Mouse (Mus musculus): Measurements from ENCODE around the gene Tmem184b. TPM values are rescaled to one million over a fixed set of nuclear protein-coding genes. Genes with fewer than 3 reads are reported as not detected.
A peak's percentile ranks its signal among the peaks of the same experiment; 100 is the strongest.

Gene Tmem184b
- total RNA-seq, 2 experiments from 2014 or later, result 57.2 to 67.5 TPM

DNA sequence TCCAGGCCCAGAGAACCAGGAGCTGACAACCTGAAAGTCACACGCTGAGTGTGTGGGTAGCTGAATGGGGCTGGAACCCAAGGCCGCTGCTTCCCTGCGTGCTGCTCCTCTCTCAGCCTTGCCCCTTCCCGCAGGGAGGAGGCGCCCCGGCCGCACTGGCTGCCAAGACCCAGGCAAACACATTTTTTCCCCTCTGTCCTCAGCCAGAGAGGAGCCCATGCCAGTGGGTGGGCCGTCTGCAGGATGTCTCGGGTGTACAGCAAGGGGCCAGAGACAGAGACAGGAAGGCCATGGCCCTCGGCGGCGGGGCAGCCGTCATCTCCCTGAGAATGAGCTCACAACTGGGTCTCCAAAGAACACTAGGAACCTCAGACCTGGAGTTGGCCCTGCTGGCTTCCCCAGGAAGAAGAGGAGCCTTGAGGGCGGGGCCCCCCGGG, 52.0 kb downstream of the Tmem184b start:
- no peak for DNase-seq (ENCODE audit: low spot score in 2 of 2)
- intact Hi-C loops (cut with DNase I), result no loop called here

DNA sequence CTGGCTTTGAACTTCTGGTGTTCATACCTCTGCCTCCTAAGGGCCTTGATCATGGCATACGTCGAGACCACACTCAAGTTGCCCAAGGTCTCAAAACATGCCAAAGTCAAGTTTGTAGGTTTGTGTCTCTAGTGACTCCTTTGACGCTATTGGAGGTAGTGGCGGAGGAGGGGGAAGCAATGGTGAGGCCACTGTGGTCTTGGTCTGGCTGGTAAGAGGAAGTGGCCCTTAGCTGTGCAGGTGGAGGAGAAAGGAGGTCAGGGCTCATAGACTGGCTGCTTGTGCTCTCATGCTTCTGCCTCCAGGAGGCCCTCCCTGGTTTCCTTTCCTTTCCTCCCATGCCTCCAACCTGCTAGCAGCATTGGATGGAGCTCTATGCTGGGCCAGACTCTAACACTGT, 52.5 kb downstream of the Tmem184b start:
- intact Hi-C loops (cut with DNase I), result no loop called here

DNA sequence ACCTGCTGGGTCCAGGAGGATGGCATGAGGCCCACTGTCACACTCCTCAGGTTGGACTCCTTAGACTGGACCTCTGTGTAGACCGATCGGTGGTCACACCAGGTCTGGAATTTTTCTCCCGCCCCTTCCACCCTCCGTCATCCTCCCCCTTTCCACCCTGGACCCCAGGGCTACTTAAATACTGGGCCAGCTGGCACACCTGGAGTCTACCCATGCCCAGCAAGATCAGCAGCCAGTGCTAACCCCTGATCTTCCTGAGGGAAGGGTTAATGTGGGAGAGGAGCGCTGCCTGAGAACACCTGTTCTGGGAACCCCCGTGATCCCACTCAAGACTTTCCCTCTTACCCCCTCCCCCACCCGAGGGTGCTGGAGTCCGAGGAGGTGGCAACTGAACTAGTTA, 54.7 kb downstream of the Tmem184b start:
- no peak for DNase-seq (ENCODE audit: low spot score in 2 of 2)
- intact Hi-C loops (cut with DNase I), result no loop called here

More for the DNA sequence above, 52.5 kb downstream of the Tmem184b start:
- no peak for DNase-seq (ENCODE audit: low spot score in 2 of 2)

DNA sequence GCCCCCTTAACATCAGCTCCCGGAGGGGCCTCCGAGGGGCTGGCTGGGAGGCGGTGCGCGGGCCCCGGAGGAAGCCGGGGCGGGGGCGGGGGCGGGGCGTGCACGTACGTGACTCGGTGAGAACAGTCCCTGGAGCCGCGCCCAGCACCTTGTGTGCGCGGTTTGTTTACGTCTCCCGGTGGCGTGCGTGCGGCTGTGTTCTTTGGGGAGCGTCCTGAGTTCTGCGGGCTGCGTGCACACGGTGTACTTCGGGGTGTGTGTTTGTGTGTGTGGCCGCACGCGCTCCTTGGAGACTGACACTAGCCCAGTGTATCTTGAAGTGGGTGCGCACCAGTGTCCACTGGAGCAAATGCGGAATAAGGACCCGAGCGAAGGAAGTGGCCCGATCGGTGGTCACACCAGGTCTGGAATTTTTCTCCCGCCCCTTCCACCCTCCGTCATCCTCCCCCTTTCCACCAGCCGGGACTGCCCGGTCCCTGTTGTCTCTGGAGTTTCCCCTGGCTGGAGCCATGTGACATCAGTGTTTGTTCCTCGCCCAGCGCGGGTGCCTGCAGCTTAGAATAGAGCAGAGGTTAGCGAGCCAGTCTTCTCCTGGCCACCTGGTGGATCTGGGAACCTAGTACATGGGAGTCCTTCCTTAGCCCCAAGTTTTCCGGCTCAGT, 55.4 kb downstream of the Tmem184b start:
- no peak for DNase-seq (ENCODE audit: low spot score in 2 of 2)
- intact Hi-C loops (cut with DNase I), result no loop called here

DNA sequence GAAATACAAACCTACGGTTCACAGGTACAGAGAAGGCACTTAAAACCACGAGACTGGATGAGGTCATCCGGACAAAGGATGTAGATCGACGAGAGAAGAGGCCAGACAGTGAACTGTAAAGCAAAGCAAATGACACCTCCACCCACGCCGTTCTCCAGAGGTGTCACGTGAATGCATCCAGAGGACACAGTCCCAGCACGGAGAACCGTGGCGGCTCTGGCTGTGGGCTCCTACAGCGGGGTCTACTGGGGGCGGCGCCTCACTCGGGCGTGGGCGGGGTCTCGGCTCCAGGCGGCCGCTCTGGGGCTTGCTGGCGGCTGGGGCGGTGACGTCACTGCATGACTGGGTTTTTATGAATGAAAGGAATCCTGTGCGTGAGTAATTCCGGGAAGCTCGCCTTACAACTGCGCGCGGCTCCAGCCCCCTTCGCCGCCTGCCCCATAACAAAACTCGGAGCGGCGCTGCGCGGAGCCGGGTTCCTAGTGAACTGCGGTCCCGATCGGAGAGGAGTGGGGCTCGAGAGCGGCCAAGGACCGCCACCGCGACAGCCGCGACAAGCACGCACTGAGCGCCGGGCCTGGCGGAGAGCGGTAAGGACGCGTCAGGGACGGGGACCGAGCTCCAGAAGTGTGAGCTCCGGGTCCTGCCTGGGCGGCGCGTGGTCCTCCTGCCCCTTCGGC, 56.1 kb downstream of the Tmem184b start:
- DNase-seq (ENCODE audit: low spot score in 2 of 2), result peak; percentile 88 to 91
- intact Hi-C loops (cut with DNase I), result no loop called here

DNA sequence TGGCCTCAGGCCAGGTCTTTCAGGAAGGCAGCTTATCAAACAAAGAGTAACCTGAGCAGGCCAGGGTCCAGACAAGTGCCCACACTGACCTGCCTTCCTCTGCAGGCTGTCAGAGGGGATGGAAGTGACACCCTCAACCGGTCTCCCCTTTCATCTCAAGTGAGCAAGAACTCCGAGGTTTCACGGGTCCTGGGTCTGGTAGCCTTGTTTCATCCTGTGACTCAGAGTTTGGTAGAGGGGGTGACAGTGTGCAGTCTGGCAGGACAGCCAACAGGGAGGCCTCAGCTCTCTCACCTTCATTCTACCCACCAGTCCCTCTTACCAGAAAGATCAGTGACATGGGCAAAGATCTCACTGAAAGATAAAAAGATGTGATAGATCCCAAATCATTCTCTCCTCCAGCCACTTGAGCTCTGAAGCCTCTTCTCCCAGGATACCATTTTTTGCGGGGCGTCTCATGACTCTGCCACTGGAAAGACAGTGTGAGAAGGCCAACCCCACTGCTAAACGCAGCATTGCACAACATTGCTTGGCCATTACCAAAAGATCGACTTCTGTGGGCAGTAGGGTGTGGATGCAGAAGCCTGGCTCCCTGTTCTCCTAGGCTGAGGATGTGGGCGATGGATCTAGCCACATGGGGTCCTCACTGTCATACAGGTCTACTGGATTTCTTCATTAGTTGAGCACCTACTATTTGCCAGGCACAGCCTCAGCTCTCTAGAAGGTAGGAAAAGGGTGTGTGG, 57.1 kb downstream of the Tmem184b start, which contains the start of gene Maff:
Gene Maff (plus strand): TSS at position 571 of the 743 bp plus-strand sequence.
- intact Hi-C loops (cut with DNase I), result no loop called here
- DNase-seq (ENCODE audit: low spot score in 2 of 2), result no peak

DNA sequence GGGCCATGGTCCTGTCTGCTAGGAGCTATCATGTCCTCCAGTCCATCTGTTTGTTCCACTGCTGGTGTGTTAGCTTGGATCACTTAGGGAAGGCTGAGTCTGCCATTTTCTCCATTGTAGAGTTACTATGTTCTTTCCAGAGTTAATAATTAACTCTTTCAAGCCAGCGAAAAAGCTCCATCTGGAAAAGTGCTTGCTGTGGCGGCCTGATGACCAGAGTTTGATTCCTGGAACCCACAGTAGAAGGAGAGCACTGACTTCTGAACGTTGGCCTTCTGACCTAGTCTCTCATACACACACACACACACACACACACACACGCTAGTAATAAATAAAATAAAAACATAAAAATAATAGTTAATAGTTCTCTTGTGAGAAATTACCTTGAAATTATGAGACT, 58.7 kb downstream of the Tmem184b start:
- DNase-seq (ENCODE audit: low spot score in 2 of 2), result no peak
- intact Hi-C loops (cut with DNase I), result no loop called here

DNA sequence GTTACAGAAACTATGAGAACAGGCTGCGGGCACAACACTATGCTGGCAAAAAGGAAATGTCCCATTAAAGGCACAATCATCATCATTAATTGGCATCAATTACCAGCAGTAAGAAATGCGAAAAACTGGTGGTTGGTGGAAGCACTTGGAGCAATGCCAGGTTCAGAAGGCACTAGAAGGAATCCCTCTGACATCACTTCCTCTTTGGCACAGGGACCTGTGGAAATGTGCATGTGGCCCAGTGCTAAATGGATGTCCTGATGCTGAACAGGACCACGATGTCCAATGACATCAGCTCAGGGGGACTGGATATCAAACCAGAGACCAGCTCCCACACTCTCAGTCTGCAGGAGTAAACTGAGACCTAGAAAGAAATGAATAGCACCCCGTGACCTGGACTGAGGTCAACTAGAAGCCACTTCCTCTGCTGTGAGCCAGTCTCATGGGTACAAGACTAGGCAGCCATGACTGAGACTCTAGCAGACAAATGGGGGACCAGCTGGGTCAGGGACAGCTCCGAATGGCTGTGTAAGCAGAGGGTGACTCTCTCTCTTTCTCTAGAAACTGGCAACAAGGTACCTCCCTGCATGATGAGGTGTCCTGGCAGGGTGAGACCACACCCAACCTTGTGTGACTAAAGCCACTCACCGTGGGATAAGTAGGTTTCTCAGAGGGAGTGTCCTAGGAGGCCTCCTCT, 60.6 kb downstream of the Tmem184b start:
- no peak for DNase-seq (ENCODE audit: low spot score in 2 of 2)
- intact Hi-C loops (cut with DNase I), result no loop called here

DNA sequence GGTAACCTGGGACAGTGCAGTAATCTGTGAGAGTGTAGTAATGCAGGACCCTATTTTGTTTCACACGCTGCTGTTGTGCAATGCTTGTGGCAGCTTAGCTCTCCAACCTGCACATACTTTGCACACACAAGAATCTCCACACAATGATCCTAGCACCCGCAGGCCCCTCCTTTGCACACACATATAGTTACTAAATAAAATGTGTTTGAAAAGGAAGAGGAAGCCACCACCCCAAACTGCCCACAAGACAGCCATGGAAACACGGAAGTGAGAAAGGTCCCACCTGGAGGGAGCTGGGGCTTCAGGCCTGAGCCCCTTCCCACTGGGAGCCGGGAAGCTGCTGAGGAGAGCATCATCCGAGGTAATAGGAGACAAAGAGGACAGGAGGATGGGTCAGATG, 64.4 kb downstream of the Tmem184b start:
- intact Hi-C loops (cut with DNase I), result no loop called here
- DNase-seq (ENCODE audit: low spot score in 2 of 2), result no peak

DNA sequence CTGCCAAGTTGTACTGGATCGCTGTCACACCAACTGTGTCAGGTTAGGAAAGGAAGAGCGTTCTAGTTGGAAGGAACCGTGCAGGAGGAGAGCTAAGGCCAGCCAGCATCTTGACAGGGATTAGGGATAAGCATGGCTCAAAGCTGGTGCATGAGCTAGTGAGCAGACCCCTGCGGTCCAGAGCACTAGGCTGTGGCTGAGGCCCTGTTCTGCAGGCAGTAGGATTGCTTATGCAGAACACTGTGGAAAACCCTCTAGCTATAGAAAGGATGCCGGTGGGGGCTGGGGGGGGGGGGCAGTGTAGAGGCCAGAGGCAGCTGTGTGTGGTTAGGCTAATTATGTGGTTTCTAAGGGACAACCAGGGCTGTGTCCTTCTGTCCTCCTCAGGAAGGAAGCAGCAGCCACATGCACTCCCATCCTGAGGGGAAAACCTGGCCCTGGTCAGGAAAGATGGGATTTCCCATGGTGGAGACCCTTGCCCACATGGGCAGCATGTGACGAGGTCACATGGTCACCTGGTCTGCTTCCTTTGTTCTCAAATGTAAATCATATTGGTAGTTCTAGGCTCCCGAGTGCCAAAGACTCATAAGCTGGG, 68.2 kb downstream of the Tmem184b start:
- DNase-seq (ENCODE audit: low spot score in 2 of 2), result no peak
- intact Hi-C loops (cut with DNase I), result no loop called here

DNA sequence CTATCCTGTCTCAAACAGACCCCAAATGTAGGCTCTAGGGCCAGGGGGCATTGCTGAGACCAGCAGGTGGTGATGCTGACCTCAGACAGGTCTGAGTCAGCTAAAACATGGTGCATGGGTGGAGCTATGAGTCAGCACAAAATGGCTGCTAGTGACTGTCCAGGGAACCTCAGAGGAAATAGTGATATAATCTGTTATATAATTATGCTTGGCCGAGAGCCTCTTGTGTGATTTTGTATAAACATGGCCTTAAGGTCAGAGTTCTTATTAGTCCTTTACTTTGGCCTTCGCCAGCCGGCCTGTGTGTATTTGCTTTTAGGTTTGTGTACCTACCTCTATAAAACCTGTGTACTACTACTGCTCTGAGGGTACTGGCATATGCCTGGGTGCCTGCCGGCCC, 70.0 kb downstream of the Tmem184b start:
- intact Hi-C loops (cut with DNase I), result no loop called here
- no peak for DNase-seq (ENCODE audit: low spot score in 2 of 2)

DNA sequence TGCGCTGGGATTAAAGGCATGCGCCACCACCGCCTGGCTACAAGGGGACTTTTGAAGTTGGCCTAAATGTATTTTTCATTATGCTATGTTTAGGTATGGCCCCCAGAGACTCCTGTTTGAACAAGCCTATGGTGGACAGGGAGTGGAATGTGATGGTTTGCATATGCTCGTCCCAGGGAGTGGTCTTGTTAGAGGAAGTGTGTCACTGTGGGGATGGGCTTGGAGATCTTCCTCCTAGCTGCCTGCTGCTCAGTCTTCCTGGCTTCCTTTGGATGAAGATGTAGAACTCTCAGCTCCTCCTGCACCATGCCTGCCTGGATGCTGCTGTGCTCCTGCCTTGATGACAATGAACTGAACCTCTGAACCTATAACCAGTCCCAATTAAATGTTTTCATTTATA, 72.8 kb downstream of the Tmem184b start:
- intact Hi-C loops (cut with DNase I), result no loop called here

DNA sequence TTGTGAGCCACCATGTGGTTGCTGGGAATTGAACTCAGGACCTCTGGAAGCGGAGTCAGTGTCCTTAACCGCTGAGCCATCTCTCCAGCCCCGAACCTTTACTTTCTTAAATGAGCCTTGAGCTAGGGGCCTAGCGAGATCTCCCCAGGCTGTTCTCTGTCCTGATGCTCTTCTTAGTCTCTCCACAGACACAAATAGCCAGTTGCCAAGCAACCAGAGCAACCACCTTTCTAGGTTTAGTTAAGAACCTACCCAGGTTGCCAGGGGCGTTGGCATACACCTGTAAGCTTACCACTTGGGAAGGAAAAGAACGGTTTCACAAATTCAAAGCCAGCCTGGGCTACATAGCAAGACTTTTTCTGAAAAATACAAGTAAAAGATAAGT, 73.4 kb downstream of the Tmem184b start:
- intact Hi-C loops (cut with DNase I), result loop anchor here (2.0 kb wide), 1 partner anchor 87 kb away; no protein-coding TSS in a partner anchor

More for the DNA sequence above, 72.8 kb downstream of the Tmem184b start:
- no peak for DNase-seq (ENCODE audit: low spot score in 2 of 2)

DNA sequence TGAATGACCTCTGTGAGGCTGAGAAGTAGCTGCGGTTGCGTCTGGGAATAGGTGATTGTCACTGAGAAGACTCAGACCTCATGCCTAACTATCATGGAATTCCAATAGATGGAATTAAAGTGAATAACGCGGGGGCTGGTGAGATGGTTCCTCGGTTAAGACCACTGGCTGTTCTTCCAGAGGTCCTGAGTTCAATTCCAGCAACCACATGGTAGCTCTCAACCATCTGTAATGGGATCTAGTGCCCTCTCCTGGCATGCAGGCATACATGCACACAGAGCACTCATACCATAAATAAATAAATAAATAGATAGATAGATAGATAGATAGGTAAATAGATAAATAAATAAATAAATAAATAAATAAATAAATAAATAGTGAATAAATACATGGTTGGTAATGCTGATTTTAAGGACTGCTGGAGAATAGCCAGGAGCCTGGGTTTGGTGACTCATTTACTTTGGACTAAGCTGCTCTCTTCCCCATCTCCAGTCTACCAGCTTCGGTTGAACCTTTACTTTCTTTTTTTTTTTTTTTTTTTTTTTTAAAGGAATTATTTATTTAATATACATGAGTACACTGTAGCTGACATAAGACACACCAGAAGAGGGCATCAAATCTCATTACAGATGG, 73.9 kb downstream of the Tmem184b start:
- DNase-seq (ENCODE audit: low spot score in 2 of 2), result no peak
- intact Hi-C loops (cut with DNase I), result loop anchor here (2.0 kb wide), 1 partner anchor 87 kb away; no protein-coding TSS in a partner anchor

More for the DNA sequence above, 73.4 kb downstream of the Tmem184b start:
- DNase-seq (ENCODE audit: low spot score in 2 of 2), result no peak

DNA sequence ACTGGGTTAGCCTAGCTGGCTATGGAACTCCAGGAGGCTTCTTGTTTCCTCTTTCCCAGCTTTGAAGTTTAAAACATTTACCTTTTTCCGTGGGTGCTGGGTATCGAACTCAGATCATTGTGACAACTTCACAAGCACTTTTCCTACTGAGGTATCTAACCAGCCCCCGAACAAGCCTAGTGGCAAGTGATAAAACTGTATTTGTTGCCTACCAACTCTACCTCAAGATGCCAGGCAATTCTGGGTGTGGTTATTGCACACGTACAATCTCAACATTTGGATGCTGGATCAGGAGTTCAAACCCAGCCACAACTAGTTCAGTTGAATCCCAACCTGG, 74.5 kb downstream of the Tmem184b start:
- intact Hi-C loops (cut with DNase I), result loop anchor here (2.0 kb wide), 1 partner anchor 86 kb away; no protein-coding TSS in a partner anchor
- DNase-seq (ENCODE audit: low spot score in 2 of 2), result no peak

DNA sequence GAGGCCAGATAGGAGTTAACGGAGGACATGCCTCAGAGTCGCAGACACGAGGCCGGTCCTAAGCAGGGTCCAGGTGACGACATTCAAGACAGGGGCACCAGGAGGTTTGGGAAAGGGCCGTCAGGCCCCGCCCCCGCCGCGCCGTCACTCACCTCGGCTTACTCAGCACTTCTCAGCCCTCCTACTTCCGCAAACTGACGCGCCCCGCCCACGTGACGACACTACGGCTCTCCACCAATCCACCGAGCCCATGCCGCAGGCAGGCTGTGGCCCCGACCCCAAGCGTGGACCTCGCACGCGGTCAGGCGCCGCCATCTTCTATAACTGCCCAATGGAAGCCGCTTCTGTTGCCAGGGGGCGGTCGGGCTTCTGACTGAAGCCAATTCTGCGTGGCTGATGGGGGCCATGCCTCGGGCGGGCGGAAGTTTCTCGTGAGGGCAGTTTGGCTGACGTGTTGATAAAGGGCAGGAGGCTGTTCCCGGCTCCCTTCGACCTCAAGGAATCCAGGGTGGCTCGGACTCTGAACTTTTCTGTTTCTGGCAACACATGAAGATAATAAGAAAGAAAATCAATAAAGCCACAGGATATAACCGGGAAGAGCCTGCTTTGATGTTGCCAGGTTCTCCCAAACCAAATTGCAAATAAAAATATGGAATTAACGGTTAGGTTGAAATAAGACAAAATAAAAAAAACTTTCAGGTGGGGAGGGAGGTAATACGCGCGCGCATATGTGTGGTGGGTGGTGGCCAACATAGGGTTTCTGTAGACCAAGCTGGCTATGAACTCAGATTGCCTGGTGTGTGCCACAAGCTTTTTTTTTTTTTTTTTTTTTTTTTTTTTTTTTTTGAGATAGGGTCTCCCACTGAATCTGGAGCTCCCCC, 75.1 kb downstream of the Tmem184b start, which contains the start of gene Pla2g6:
Gene Pla2g6 (minus strand): TSS at position 333 of the 881 bp plus-strand sequence.
- DNase-seq (ENCODE audit: low spot score in 2 of 2), result peak; percentile 99
- intact Hi-C loops (cut with DNase I), result loop anchor here (2.0 kb wide), 1 partner anchor 85 kb away; no protein-coding TSS in a partner anchor

DNA sequence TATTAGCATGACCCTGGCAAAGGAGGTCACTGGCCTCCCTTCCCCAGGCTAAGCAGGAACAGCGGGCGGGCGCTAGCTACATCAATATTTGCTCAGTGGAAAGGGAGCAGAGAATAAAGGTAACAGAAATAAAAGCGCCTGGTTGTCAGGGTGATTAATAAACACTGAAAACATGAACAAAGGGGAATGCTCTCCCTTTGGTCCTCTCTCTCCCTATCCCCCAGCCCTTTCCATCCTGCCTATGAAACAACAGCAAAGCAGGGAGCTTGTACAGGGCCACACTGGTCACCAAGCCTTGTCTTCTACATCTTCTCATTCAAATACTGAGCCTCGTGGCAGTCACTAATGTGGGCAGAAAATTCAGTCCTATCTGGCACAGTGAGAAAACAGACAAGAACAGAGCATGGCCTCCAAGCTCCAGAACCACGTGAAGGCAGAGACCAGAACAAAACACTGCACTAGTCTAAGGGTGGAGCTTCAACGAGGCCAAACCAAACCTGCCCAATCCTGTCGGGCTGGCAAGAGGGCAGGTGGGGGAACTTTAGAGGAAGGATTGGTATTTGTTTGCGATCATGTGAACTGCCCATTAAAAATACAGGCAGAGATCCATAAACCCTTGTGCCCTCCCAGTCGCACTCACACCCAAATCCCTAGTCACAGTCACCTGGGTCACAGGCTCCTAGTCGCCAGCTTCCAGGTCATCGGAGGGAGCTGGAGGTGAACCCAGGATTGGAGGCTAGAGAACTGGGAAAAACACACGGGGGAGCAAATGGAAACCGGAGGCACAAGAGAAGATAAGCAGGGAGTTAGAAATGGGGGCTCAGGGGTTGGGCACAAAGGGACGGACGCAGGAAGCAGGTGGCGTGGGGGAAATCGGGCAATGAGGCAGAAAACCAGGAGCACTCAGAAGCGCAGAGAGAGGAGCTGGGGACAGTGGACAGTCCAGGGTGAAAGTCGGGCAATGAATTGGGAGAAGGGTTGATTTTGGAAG, 76.1 kb downstream of the Tmem184b start:
- intact Hi-C loops (cut with DNase I), result no loop called here
- DNase-seq (ENCODE audit: low spot score in 2 of 2), result peak in 1 of 2 experiments; percentile 29

Measured in left cerebral cortex, postnatal 25 days (tissue).